Mouse (Mus musculus): ENCODE data around the gene Zfp36. TPM values are rescaled to one million over a fixed set of nuclear protein-coding genes. Genes with fewer than 3 reads are reported as not detected.

Gene Zfp36
- 442 TPM for total RNA-seq (2023)

GRCm38 (mm10) chr7:28380237-28381016 lies at the start of gene Zfp36:
TSS of gene Zfp36 (minus strand) at chr7:28380253.

DNA sequence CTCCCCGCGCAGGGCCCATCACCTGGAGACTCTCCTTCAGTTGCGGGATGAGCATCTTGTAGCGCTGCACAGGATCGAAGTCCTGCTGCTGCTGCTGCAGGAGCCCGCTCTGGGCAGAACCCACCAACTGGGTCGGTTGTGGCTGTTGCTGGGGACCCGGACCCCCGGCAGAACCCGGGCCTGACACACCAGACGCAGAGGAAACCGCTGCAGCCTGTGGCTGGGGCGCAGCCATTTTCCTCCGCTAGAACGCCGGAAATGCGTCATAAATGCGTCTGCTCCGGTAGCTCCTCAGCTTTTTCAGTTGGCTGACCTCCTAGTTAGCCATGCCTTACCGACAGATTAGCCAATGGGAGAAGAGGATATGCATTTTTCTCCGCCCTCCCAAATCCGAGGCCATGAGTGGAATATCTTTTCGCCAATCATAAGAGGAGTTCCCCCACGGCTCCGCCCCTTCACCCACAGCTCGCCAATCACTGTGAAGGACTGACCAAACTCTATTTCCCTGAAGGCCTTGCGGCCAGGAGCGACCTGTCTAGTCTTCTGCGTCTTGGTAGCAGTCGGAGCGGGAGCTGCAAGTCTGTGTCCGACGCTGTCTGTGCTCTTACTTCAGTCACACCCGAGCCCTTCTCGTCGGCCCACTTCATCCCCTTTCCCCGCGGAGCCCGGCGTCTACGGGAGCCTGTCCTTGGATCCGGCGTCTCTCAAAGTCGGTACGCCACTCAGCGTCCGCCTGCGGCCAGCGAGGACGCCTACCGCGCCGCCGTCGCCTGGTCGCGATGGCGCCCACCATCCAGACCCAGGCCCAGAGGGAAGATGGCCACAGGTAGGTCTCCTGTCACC lies 12.6 kb upstream of the Zfp36 start, which contains the start of the genes Med29 and Paf1:
Med29 (minus strand) TSS at position 280 of the 843 bp plus-strand sequence.
Paf1 (plus strand) TSS at position 523 of the 843 bp plus-strand sequence.

GRCm38 (mm10) chr7:28372251-28373108 lies 7.6 kb downstream of the Zfp36 start, which contains the start of gene Plekhg2:
TSS of gene Plekhg2 (minus strand) at chr7:28372599.

DNA sequence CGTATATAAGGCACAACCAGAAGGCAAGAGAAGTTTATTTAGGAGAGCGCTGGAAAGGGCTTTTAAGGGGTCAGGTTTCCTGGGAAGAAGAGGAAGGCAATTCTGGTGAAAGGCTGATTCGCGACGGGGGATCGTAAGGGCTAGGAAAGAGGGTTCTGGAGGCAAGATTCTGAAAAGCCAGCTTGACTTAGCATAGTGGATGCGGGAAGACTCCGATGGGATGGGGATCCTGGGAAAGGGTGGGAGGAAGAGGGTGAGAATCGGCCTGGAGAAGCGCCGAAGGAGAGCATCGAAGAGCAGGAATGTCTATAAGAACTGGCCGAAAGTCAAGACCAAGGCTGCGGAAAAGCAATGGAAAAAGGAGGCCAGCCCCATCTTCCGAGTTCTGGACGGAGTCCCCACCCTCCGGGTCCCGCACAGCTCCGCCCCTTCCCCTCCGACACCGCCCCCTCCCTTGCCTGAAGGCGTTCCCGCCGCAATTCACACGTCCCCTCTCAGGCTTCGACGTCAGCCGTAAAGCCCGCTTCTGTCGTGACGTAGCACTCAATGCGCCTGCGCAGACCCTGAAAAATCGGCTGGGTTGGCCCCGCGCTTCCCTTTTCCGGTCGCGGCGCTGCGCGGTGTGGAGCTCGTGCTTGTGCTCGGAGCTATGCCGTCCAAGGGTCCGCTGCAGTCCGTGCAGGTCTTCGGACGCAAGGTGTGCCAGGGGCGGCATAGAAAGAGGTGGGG lies 29.7 kb downstream of the Zfp36 start, which contains the start of gene Rps16:
Rps16 (plus strand) TSS at position 498 of the 729 bp plus-strand sequence.

GRCm38 (mm10) chr7:28338108-28338998 lies 41.7 kb downstream of the Zfp36 start, which contains the start of gene Supt5:
TSS of gene Supt5 (minus strand) at chr7:28338746.

Other genes starting within 250 kb of the Zfp36 start
- gene Fbl, start 210.5 kb downstream of the Zfp36 start, total RNA-seq (2023), result 183 TPM
- gene Dyrk1b, start 200.8 kb downstream of the Zfp36 start, total RNA-seq (2023), result 16.9 TPM
- 9.9 TPM for gene Eid2, start 112.4 kb downstream of the Zfp36 start, total RNA-seq (2023)
- gene Eid2b, start 102.5 kb downstream of the Zfp36 start, total RNA-seq (2023), result 5.5 TPM
- gene Selenov, start 89.1 kb downstream of the Zfp36 start, total RNA-seq (2023), result not detected
- gene Dll3, start 78.0 kb downstream of the Zfp36 start, total RNA-seq (2023), result not detected
- gene Timm50, start 68.2 kb downstream of the Zfp36 start, total RNA-seq (2023), result 32.5 TPM
- 190 TPM for gene Supt5, start 41.5 kb downstream of the Zfp36 start, total RNA-seq (2023)
- gene Rps16, start 29.6 kb downstream of the Zfp36 start, total RNA-seq (2023), result 5,484 TPM
- gene Plekhg2, start 7.7 kb downstream of the Zfp36 start, total RNA-seq (2023), result 207 TPM
- 14.8 TPM for gene Med29, start 12.5 kb upstream of the Zfp36 start, total RNA-seq (2023)
- 154 TPM for gene Paf1, start 12.7 kb upstream of the Zfp36 start, total RNA-seq (2023)
- 312 TPM for gene Gmfg, start 57.2 kb upstream of the Zfp36 start, total RNA-seq (2023)
- gene Lrfn1, start 71.7 kb upstream of the Zfp36 start, total RNA-seq (2023), result 6.7 TPM
- not detected for gene Ifnl2, start 130.2 kb upstream of the Zfp36 start, total RNA-seq (2023)
- gene Ifnl3, start 142.6 kb upstream of the Zfp36 start, total RNA-seq (2023), result not detected
- not detected for gene Sycn, start 160.6 kb upstream of the Zfp36 start, total RNA-seq (2023)
- gene Nccrp1, start 167.0 kb upstream of the Zfp36 start, total RNA-seq (2023), result 0.38 TPM
- 45.7 TPM for gene Samd4b, start 217.9 kb upstream of the Zfp36 start, total RNA-seq (2023)
- 8.9 TPM for gene Pak4, start 217.9 kb upstream of the Zfp36 start, total RNA-seq (2023)